Mouse (Mus musculus) forebrain, embryonic 11.5 days (tissue): ENCODE measurements around the gene Ggt5. TPM values are rescaled to one million over a fixed set of nuclear protein-coding genes. Genes with fewer than 3 reads are reported as not detected.
A peak's percentile ranks its signal among the peaks of the same experiment; 100 is the strongest.
"Not testable (repeated sequence)": the region's sequence is repeated elsewhere in the genome, so short reads cannot be mapped to it uniquely, and the experiment has no call there.

Experiments used
- ATAC-seq: fragments of 200-750 bp; cut with Nextera tagmentation; replicated peaks from 2 replicates; pipeline ENCODE4 v1.8.0; 2017; ENCODE audit warnings: moderate TSS enrichment; ENCODE audit not compliant: low FRiP score
- DNase-seq: peaks from one replicate; pipeline ENCODE4 v3.0.0-alpha.2; 2017; ENCODE audit warnings: low spot score
- H3K27ac ChIP-seq: fragments of 300-500 bp; sonication (generic); 2 replicates; pipeline ENCODE4 v1.5.1; 2014; ENCODE audit warnings: low read depth, low read length
- H3K27me3 ChIP-seq: fragments of 300-500 bp; sonication (generic); 2 replicates; pipeline ENCODE4 v1.6.1; 2014; ENCODE audit warnings: mild to moderate bottlenecking, low read length, mixed read lengths; ENCODE audit not compliant: control insufficient read depth, insufficient read depth
- H3K36me3 ChIP-seq: fragments of 300-500 bp; sonication (generic); 2 replicates; pipeline ENCODE4 v1.6.1; 2014; ENCODE audit warnings: mild to moderate bottlenecking, low read length, moderate library complexity, mixed read lengths; ENCODE audit not compliant: control insufficient read depth, insufficient read depth
- H3K4me1 ChIP-seq: fragments of 300-500 bp; sonication (generic); replicated peaks from 2 replicates; pipeline ENCODE4 v1.6.1; 2014; ENCODE audit warnings: low read length, mixed read lengths; ENCODE audit not compliant: control insufficient read depth, insufficient read depth
- H3K4me2 ChIP-seq: fragments of 300-500 bp; sonication (generic); 2 replicates; pipeline ENCODE4 v1.6.1; 2014; ENCODE audit warnings: low read depth, mild to moderate bottlenecking, low read length, moderate library complexity, mixed read lengths; ENCODE audit not compliant: severe bottlenecking
- H3K4me3 ChIP-seq: fragments of 300-500 bp; sonication (generic); 2 replicates; pipeline ENCODE4 v1.5.1; 2014; ENCODE audit warnings: low read depth, low read length
- H3K9ac ChIP-seq: fragments of 300-500 bp; sonication (generic); 2 replicates; pipeline ENCODE4 v1.6.1; 2014; ENCODE audit warnings: low read length
- H3K9me3 ChIP-seq: fragments of 300-500 bp; sonication (generic); 2 replicates; pipeline ENCODE4 v1.6.1; 2016; ENCODE audit warnings: low read length, mixed read lengths; ENCODE audit not compliant: control insufficient read depth
- WGBS: fragments of 180-500 bp; shearing (Covaris S2); extraction: QIAGEN DNeasy Blood & Tissue Kit; methylation state at CpG from one replicate; pipeline ENCODE4 v1.1.7; 2014; 5-methylcytosine and 5-hydroxymethylcytosine counted together
- polyA plus RNA-seq: library from polyadenylated mRNA; unstranded; fragments of >200 nt; fragmentation: Nextera tagmentation; extraction: Ambion mirVana; gene quantifications from 2 replicates; pipeline ENCODE4 v1.2.1, GENCODE M21; 2014

The Ggt5 gene
- polyA plus RNA-seq, 1 experiment from 2014 or later, result 0.67 TPM

DNA sequence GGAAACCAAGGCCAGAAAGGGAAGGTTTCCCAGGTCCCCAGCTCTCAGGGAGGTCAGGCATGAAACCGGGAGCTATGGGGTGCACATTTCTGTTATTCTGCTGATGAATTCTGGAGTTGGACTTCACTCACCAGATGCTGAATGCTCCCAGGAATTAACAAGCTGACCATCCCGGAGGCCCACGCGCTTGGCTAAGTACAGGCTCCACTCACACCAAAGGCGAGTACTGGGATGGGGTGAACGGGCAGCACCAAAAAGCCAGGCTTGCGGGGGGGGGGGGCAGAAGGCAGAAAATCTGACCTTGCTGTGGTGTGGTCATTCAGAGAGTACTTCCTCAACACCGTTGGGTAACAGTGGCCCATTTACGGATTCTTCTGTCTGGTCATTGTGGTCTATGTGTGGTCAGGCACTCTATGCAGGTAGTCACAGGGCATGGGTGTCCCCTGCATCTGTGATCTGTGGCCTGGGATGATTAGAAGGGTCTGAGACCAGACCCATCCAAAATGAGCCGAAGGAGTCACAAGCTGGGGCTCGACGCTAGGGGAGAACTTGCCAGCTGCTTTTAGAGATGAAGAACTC is 24.4 kb upstream of the Ggt5 start:
- H3K36me3 ChIP-seq, result no peaks in the 10 kb centered on the region
- peaks cover 4% of the 10 kb centered on the region; the same call in 1 of the 2 replicates for H3K4me1 ChIP-seq
- H3K4me2 ChIP-seq, result no peak overlapping the region
- ATAC-seq (no peak), DNase-seq (peak; percentile 28)
- H3K27me3 ChIP-seq, result peaks cover 15% of the 10 kb centered on the region
- no peak overlapping the region for H3K9ac ChIP-seq
- H3K4me3 ChIP-seq, result no peak overlapping the region
- no peaks in the 10 kb centered on the region for H3K9me3 ChIP-seq
- WGBS, result 86% methylated on average over 12 of the region's 12 CpGs
- H3K27ac ChIP-seq, result no peak overlapping the region

- Histone ChIP-seq H3K9me3 (no peaks in the 10 kb centered on the region), H3K27me3 (peaks cover 12% of the 10 kb centered on the region), H3K4me3 (no peak overlapping the region), H3K36me3 (no peaks in the 10 kb centered on the region), H3K9ac (no peak overlapping the region), H3K27ac (no peak overlapping the region), H3K4me1 (peaks cover 3% of the 10 kb centered on the region; the same call in 1 of the 2 replicates), H3K4me2 (no peak overlapping the region)
- ATAC-seq (no peak), DNase-seq (peak; percentile 45)
- 73% methylated on average over 6 of the region's 6 CpGs for WGBS
These were observed 23.7 kb upstream of the Ggt5 start for GRCm38 (mm10) chr10:75565436-75565835.

DNA sequence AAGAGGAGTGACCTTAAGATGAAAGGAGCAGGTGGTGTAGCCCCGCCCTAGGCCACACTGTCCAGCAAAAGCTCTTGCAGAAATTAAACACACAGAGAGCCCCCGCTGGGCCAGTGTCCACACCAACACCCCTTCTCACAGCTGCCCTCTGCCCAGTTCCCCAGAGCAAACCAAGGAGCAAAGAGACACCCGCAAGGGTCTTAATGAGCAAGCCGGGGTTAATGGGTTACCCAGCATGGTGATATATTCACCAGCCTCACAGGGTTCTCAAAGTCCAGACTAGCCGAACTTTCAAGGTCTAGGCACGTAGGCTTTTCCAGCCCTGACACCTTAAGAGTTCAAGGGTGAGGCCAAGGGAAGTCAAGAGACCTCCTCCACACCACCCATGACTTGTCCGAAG is 23.2 kb upstream of the Ggt5 start:
- 75% methylated on average over 7 of the region's 7 CpGs for WGBS
- H3K9ac ChIP-seq, result no peak overlapping the region
- H3K9me3 ChIP-seq, result no peaks in the 10 kb centered on the region
- no peak overlapping the region for H3K4me2 ChIP-seq
- ATAC-seq (no peak), DNase-seq (no peak)
- H3K4me3 ChIP-seq, result no peak overlapping the region
- H3K27ac ChIP-seq, result no peak overlapping the region
- peaks cover 7% of the 10 kb centered on the region for H3K27me3 ChIP-seq
- H3K4me1 ChIP-seq, result no peaks in the 10 kb centered on the region
- no peaks in the 10 kb centered on the region for H3K36me3 ChIP-seq

DNA sequence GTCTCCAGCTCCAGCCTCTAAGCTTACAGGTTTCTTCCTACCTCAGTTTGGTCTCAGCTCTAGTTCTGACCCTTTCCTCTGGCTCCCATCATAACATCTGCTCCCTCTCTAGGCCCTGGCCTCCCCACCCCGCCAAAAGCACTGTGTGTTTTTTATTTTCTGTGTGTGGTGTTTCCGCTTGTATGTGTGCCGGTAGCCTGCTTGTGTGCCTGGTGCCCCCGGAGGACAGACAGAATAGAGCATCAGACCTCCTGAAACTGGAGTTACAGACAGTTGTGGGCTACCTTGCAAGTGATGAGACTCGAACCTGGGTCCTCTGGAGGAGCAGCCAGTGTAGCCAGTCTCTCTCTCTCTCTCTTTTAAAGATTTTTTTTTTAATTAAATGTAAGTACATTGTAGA is 22.8 kb upstream of the Ggt5 start:
- Histone ChIP-seq H3K4me3 (no peak overlapping the region), H3K9me3 (no peaks in the 10 kb centered on the region), H3K27ac (no peak overlapping the region), H3K4me2 (no peak overlapping the region), H3K9ac (no peak overlapping the region), H3K4me1 (no peaks in the 10 kb centered on the region), H3K36me3 (no peaks in the 10 kb centered on the region), H3K27me3 (peaks cover 3% of the 10 kb centered on the region)
- 77% methylated on average over 5 of the region's 5 CpGs for WGBS
- DNase-seq (peak; percentile 44), ATAC-seq (no peak)

GRCm38 (mm10) chr10:75566765-75567164 is 22.4 kb upstream of the Ggt5 start:
- not testable (repeated sequence) for H3K36me3 ChIP-seq, H3K9ac ChIP-seq, DNase-seq, ATAC-seq, H3K4me2 ChIP-seq, H3K9me3 ChIP-seq, H3K27me3 ChIP-seq, H3K4me3 ChIP-seq, H3K27ac ChIP-seq, H3K4me1 ChIP-seq
- WGBS, result 89% methylated on average over 2 of the region's 2 CpGs

DNA sequence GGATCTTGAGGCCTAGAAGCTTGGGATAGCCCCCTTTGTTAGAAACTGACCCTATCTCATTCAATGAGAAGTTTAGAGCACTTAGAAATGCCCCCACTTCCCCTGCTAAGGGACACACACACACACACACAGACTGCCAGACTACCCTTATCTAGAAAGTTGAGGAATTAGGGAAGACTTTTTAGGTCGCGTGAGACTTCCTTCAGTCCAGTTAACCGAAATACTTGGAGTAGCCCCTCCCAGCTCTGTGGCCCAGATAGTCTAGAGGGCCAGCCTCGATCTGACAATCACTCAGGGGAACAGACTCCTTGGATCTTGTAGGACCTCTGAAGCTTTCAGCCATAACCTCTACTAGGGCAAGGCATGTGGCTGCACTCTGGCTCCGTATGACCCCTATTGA is 21.1 kb upstream of the Ggt5 start:
- H3K9me3 ChIP-seq, result no peaks in the 10 kb centered on the region
- H3K27ac ChIP-seq, result no peak overlapping the region
- H3K4me2 ChIP-seq, result no peak overlapping the region
- no peak overlapping the region for H3K9ac ChIP-seq
- H3K4me1 ChIP-seq, result no peaks in the 10 kb centered on the region
- no peaks in the 10 kb centered on the region for H3K27me3 ChIP-seq
- 36% methylated on average over 5 of the region's 5 CpGs for WGBS
- no peaks in the 10 kb centered on the region for H3K36me3 ChIP-seq
- no peak for DNase-seq
- ATAC-seq, result no peak
- no peak overlapping the region for H3K4me3 ChIP-seq

- H3K27me3 ChIP-seq, result no peaks in the 10 kb centered on the region
- ATAC-seq, result no peak
- WGBS, result 7% methylated on average over 11 of the region's 11 CpGs
These were observed 20.7 kb upstream of the Ggt5 start for GRCm38 (mm10) chr10:75568441-75568840.

GRCm38 (mm10) chr10:75568851-75569250 is 20.3 kb upstream of the Ggt5 start:
- Histone ChIP-seq H3K4me3 (no peak overlapping the region), H3K4me2 (no peak overlapping the region), H3K9me3 (no peaks in the 10 kb centered on the region), H3K36me3 (no peaks in the 10 kb centered on the region), H3K4me1 (0 out of 2 replicates have a peak, but pooled peaks cover 2% of the 10 kb centered on the region), H3K27ac (no peak overlapping the region), H3K27me3 (no peaks in the 10 kb centered on the region), H3K9ac (no peak overlapping the region)
- no peak for DNase-seq
- no peak for ATAC-seq
- 12% methylated on average over 4 of the region's 4 CpGs for WGBS

More at GRCm38 (mm10) chr10:75568441-75568840, 20.7 kb upstream of the Ggt5 start:
- Histone ChIP-seq H3K9ac (no peak overlapping the region), H3K27ac (no peak overlapping the region), H3K4me2 (no peak overlapping the region), H3K36me3 (no peaks in the 10 kb centered on the region), H3K9me3 (no peaks in the 10 kb centered on the region), H3K4me3 (no peak overlapping the region), H3K4me1 (0 out of 2 replicates have a peak, but pooled peaks cover 2% of the 10 kb centered on the region)
- no peak for DNase-seq

DNA sequence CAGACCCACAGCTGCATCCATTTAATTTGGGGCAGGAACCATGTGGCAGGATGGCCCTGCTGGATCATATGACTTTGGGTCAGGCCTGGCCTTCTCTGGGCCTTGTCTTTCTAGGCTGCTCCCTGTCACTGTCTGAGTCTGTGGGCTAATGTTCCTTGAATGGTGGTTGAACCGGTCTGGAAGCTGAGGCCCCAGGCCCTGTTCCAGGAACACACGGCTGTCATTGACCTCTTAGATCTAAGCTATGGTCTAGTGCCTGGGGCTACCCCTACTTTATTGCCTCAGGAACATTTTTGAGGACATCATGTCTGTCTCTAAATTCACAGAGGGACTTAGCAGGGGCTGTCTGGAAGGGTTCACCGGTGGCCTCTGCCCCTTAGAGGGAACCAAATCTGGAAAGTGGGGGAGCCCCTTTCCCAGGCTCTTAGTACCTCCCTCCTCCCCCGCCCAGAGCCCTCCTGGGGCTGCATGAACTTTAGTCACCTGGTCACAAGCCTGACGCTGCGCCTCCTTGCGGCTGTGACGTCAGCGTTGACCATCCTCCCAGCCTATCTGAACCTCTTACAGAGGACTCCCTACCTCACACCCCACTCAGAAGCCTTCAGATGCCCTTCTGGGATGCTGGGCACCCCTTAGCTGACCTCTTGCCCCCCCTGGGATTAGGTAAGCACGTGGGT is 18.0 kb upstream of the Ggt5 start:
- 26% methylated on average over 10 of the region's 10 CpGs for WGBS
- Histone ChIP-seq H3K9me3 (no peaks in the 10 kb centered on the region), H3K4me2 (no peak overlapping the region), H3K4me3 (no peak overlapping the region), H3K4me1 (0 out of 2 replicates have a peak, but pooled peaks cover 2% of the 10 kb centered on the region), H3K9ac (no peak overlapping the region), H3K36me3 (no peaks in the 10 kb centered on the region), H3K27me3 (no peaks in the 10 kb centered on the region), H3K27ac (no peak overlapping the region)
- ATAC-seq (no peak), DNase-seq (no peak)
